Mouse (Mus musculus) lung, adult 2 months (tissue): Measurements from ENCODE around the gene Dnah6. TPM values are rescaled to one million over a fixed set of nuclear protein-coding genes. Genes with fewer than 3 reads are reported as not detected.

Experiments
- DNase-seq: peaks from one replicate; pipeline ENCODE4 v3.0.0; 2022
- H3K4me1 ChIP-seq: fragments of 200-500 bp; 2 replicates; pipeline ENCODE4 v1.6.1; 2011; ENCODE audit warnings: low read length; ENCODE audit not compliant: control insufficient read depth, insufficient read depth
- H3K4me3 ChIP-seq: fragments of 200-500 bp; replicated peaks from 2 replicates; pipeline ENCODE3; 2011; ENCODE audit warnings: low read depth, mild to moderate bottlenecking, control low read depth, low read length; ENCODE audit errors: extremely low read depth
- CTCF ChIP-seq: fragments of 200-500 bp; IDR thresholded peaks from 2 replicates; pipeline ENCODE4 v1.5.1; 2011; ENCODE audit warnings: mild to moderate bottlenecking, low read length, control low read depth; ENCODE audit not compliant: insufficient read depth
- POLR2A ChIP-seq: fragments of 200-500 bp; IDR thresholded peaks from 2 replicates; pipeline ENCODE4 v1.6.1; 2011; ENCODE audit warnings: low read depth, mild to moderate bottlenecking, control low read depth, low read length, borderline replicate concordance; ENCODE audit errors: extremely low read depth
- WGBS: fragments of 180-500 bp; shearing (Covaris S2); methylation state at CpG from one replicate; pipeline ENCODE4 v1.1.7; 2018; 5-methylcytosine and 5-hydroxymethylcytosine counted together
- polyA plus RNA-seq: library from polyadenylated mRNA; depleted of rRNA; stranded (reverse); fragments of >200 nt; gene quantifications from 2 replicates; pipeline ENCODE4 v1.2.3, GENCODE M21; 2012

The Dnah6 gene
- polyA plus RNA-seq, 1 experiment = 3.5 TPM

GRCm38 (mm10) chr6:73162958-73163357 lies 58.5 kb downstream of the Dnah6 start:
- DNase-seq = no peak
- TF ChIP-seq CTCF (no peak), POLR2A (no peak)
- Histone ChIP-seq H3K4me3 (no peak overlapping the region), H3K4me1 (no peaks in the 10 kb centered on the region)
- 83% methylated on average over 1 of the region's 1 CpGs for WGBS

DNA sequence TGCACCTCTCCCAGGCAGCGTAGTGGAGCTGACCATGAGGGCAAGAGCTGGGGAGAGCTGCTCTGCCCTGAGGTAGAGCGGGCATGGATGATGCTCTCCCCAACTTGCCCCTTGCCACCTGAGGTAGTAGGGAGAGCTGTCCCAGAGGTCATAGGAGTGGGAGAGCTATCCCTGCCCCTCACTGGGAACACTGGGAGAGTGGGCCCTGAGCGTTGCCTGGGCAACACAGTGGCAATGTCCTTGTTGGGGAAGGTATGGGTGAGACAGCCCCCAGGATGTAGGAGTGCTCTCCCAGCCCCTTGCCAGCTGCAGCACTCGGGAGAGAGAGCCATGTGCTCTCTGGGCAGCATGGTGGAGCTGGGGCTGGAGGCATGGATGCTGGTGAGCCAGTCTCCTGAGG lies 60.1 kb downstream of the Dnah6 start:
- no peak overlapping the region for H3K4me3 ChIP-seq
- no peak for TF ChIP-seq CTCF
- no peak for TF ChIP-seq POLR2A
- 86% methylated on average over 4 of the region's 4 CpGs for WGBS
- no peaks in the 10 kb centered on the region for H3K4me1 ChIP-seq
- DNase-seq = no peak

DNA sequence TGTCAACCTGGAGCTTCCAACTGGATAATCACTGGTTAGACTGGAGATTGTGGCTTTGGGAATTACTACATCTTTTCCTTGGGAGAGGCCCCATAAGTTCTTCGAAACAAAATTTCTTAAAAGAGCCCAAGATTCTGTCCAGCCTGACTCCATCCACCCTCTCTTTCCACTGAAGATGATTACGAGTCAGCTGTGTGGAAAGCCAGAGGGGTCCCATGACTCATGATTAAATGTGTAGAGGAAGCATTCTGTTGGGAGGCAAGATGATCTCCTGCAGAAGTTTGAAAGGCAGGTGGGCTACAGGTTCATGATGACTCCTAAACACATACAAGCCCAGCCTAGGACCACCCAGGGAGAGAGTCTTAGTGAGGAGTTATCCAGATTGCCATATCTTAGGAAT lies 66.0 kb downstream of the Dnah6 start:
- no peak overlapping the region for H3K4me3 ChIP-seq
- no peak for DNase-seq
- WGBS = 77% methylated on average over 2 of the region's 2 CpGs
- H3K4me1 ChIP-seq = no peaks in the 10 kb centered on the region
- TF ChIP-seq CTCF (no peak), POLR2A (no peak)

DNA sequence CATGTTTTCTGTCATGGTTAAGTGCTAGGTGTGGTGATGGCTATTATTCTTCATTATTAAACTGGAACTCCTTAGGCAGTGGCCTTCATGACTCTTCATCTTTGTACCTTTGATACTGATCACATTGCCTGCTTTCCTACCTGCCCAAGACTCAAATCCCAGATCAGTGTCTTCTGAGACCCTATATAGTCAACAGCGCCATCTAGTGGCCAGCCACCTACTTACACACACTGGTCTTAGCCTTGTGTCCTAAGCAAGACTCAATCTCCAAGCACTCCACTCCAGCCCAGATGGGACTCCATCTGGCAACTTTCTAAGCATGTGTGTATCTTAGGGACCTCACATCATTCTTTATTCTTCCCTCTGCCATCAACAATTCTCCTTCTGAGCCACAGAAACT lies 67.8 kb downstream of the Dnah6 start:
- no peaks in the 10 kb centered on the region for H3K4me1 ChIP-seq
- peak; percentile 69 for DNase-seq
- TF ChIP-seq POLR2A (no peak), CTCF (peak; percentile 70)
- WGBS = 0% methylated on average over 1 of the region's 1 CpGs
- no peak overlapping the region for H3K4me3 ChIP-seq

DNA sequence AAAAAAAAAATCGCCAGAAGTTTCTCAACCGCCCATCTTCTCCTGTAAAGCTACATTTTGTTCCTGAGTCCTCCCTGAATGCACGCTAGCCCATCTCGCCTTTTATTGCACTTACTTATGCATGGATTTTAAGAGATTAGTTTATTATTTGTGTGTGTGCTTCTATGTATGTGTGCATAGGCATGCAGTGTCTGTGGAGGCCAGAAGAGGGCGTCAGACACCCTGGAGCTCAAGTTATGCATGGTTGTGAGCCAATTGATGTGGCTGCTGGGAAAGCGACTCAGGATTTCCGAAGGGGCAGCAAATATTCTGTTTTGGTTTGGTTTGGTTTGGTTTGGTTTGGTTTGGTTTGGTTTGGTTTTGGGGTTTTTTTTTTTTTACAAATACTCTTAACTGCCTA lies 78.0 kb downstream of the Dnah6 start:
- Histone ChIP-seq H3K4me3 (no peak overlapping the region), H3K4me1 (no peaks in the 10 kb centered on the region)
- TF ChIP-seq POLR2A = no peak
- no peak for TF ChIP-seq CTCF
- no peak for DNase-seq
- WGBS = 91% methylated on average over 7 of the region's 7 CpGs

- DNase-seq = no peak
- Histone ChIP-seq H3K4me3 (no peak overlapping the region), H3K4me1 (no peaks in the 10 kb centered on the region)
- 89% methylated on average over 4 of the region's 4 CpGs for WGBS
- TF ChIP-seq CTCF = no peak
- TF ChIP-seq POLR2A = no peak
Measured at GRCm38 (mm10) chr6:73142776-73143175, 78.7 kb downstream of the Dnah6 start.

DNA sequence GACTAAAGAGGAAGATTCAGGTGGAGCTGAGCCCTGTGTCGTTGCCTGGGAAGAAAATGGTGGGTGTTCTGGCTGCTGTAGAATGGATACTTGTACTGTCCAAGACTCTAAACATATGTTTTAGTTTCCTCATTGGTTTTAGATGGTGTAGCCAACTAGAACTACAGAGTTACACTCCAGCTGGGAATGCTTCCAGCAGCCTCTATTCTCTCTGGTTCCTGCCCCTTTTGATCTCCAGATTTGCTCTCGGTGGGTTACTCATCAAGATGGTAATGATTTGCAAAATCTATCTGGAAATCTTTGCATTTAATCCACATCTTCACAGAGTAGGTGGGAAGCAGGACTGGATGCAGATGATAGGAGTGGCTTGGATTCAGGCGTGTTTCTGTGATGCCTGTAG lies 80.6 kb downstream of the Dnah6 start:
- DNase-seq = no peak
- Histone ChIP-seq H3K4me3 (no peak overlapping the region), H3K4me1 (no peaks in the 10 kb centered on the region)
- TF ChIP-seq POLR2A (no peak), CTCF (no peak)
- 75% methylated on average over 3 of the region's 3 CpGs for WGBS

DNA sequence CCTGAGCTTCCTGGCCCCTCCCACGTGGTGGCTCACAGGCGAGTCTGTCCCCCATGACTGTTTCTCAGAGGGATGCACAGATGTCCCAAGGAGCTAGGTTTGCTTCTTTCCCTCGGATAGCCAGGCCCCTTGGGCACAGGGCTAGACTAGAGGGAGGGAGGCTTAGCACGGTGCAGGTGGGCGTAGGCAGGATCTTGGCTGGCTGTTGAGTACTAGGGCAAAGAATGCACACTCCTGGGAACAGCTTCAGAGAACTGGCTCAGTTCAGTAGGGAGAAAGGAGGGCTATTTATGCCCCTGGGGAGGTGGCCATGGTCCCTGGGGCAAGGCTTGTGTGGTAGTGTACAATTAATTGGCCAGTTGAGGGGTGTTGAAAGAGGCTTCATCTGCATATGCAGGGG lies 88.7 kb downstream of the Dnah6 start:
- Histone ChIP-seq H3K4me3 (no peak overlapping the region), H3K4me1 (no peaks in the 10 kb centered on the region)
- 47% methylated on average over 5 of the region's 5 CpGs for WGBS
- no peak for DNase-seq
- no peak for TF ChIP-seq CTCF
- no peak for TF ChIP-seq POLR2A

GRCm38 (mm10) chr6:73127594-73127993 lies 93.9 kb downstream of the Dnah6 start:
- Histone ChIP-seq H3K4me1 (no peaks in the 10 kb centered on the region), H3K4me3 (no peak overlapping the region)
- no peak for DNase-seq
- TF ChIP-seq CTCF (no peak), POLR2A (no peak)
- 69% methylated on average over 9 of the region's 9 CpGs for WGBS

- DNase-seq = no peak
- 88% methylated on average over 11 of the region's 11 CpGs for WGBS
- Histone ChIP-seq H3K4me3 (no peak overlapping the region), H3K4me1 (no peaks in the 10 kb centered on the region)
- no peak for TF ChIP-seq POLR2A
- TF ChIP-seq CTCF = no peak
Measured at GRCm38 (mm10) chr6:73120348-73120747, 101.1 kb downstream of the Dnah6 start.
